Comparison of ENCODE assay signal across 30 mouse cellular contexts in genomic region chr12:24750521-24750920, GRCm38 (mm10).
"Had no signal": no experiment of that assay in that cellular context is flagged by ENCODE, and none has a peak within 500 bp of the region (broad histone marks: within the 10 kb centered on the region; RNA-seq: fewer than 3 reads in every experiment).

No protein-coding gene starts in this region.

- H3K4me1 ChIP-seq: liver, embryonic 12.5 days; liver, embryonic 13.5 days; liver, embryonic 15.5 days had no signal

- H3K27ac ChIP-seq: limb, embryonic 10.5 days; limb, embryonic 12.5 days; limb, embryonic 13.5 days; limb, embryonic 15.5 days; liver, embryonic 12.5 days; liver, embryonic 13.5 days; liver, embryonic 14.5 days; liver, embryonic 15.5 days; lung, embryonic 15.5 days; macrophage; midbrain, embryonic 12.5 days; midbrain, embryonic 13.5 days; midbrain, embryonic 15.5 days; neural tube, embryonic 12.5 days had no signal

- H3K9ac ChIP-seq: limb, embryonic 12.5 days; limb, embryonic 13.5 days; limb, embryonic 15.5 days; liver, embryonic 12.5 days; liver, embryonic 13.5 days; liver, embryonic 14.5 days; liver, embryonic 15.5 days; liver, postnatal 0 days; lung, embryonic 14.5 days; lung, embryonic 15.5 days; midbrain, embryonic 12.5 days; midbrain, embryonic 13.5 days; midbrain, embryonic 15.5 days; neural tube, embryonic 12.5 days had no signal

- H3K36me3 ChIP-seq: limb, embryonic 10.5 days; limb, embryonic 12.5 days; limb, embryonic 13.5 days; limb, embryonic 15.5 days; liver, embryonic 12.5 days; liver, embryonic 13.5 days; liver, embryonic 15.5 days; lung, embryonic 15.5 days; midbrain, embryonic 12.5 days; midbrain, embryonic 13.5 days; midbrain, embryonic 15.5 days; neural tube, embryonic 12.5 days had no signal

- ATAC-seq: liver, embryonic 12.5 days; liver, postnatal 0 days; lung, postnatal 0 days; midbrain, embryonic 13.5 days; midbrain, embryonic 15.5 days; midbrain, embryonic 16.5 days had no signal

- H3K4me3 ChIP-seq: limb, embryonic 10.5 days; limb, embryonic 12.5 days; limb, embryonic 13.5 days; limb, embryonic 15.5 days; liver, embryonic 12.5 days; liver, embryonic 13.5 days; liver, embryonic 15.5 days; lung, embryonic 15.5 days; megakaryocyte, embryonic 14.5 days; midbrain, embryonic 12.5 days; midbrain, embryonic 13.5 days; midbrain, embryonic 15.5 days; myocyte; neural tube, embryonic 12.5 days had no signal

- H3K4me2 ChIP-seq: limb, embryonic 12.5 days; limb, embryonic 13.5 days; limb, embryonic 15.5 days; liver, embryonic 11.5 days; liver, embryonic 12.5 days; liver, embryonic 13.5 days; liver, embryonic 15.5 days; lung, embryonic 14.5 days; lung, embryonic 15.5 days; midbrain, embryonic 12.5 days; midbrain, embryonic 13.5 days; midbrain, embryonic 15.5 days; neural tube, embryonic 12.5 days had no signal

- H3K27me3 ChIP-seq: limb, embryonic 12.5 days; limb, embryonic 13.5 days; limb, embryonic 15.5 days; liver, embryonic 13.5 days; liver, embryonic 15.5 days; lung, embryonic 15.5 days; midbrain, embryonic 12.5 days; midbrain, embryonic 13.5 days; midbrain, embryonic 15.5 days; neural tube, embryonic 12.5 days had no signal

- H3K9me3 ChIP-seq: limb, embryonic 10.5 days; limb, embryonic 12.5 days; limb, embryonic 13.5 days; limb, embryonic 15.5 days; liver, embryonic 12.5 days; liver, embryonic 13.5 days; liver, embryonic 15.5 days; lung, embryonic 15.5 days; megakaryocyte, embryonic 14.5 days; midbrain, embryonic 12.5 days; midbrain, embryonic 13.5 days; midbrain, embryonic 15.5 days; neural tube, embryonic 12.5 days had no signal

- DNase-seq: left cerebral cortex, postnatal 4 days; liver; liver, embryonic 13.5 days; liver, postnatal 0 days; lung, adult 18-20 months; lung, adult 2 months; lung, embryonic 14.5 days; lung, postnatal 10 days; lung, postnatal 14 days; lung, postnatal 36 days; lung, postnatal 4 days; midbrain, embryonic 14.5 days had no signal
